Mouse (Mus musculus): ENCODE results near the gene Ninj2. TPM values are rescaled to one million over a fixed set of nuclear protein-coding genes. Genes with fewer than 3 reads are reported as not detected.

The Ninj2 gene
- total RNA-seq (2023) = 0.67 TPM

DNA sequence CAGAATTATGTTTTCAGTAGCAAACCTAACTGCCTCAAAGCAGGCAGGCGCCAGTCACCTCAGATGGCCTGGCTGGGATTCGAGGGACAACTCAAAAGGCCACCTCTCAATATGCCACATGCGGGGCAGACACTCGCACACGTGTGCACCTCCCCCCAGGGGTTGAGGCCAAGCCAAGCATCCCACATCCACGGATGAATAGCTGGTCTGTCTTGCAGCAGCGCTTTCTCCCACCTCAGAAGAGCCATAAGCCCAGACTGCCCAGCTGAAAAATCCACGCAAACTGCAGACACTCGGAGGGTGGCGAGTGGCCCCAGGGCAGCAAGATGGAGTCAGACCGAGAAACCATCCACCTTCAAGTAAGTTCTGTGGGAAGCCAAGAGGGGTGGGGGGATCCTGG, at the start of gene Ninj2:
Ninj2 (plus strand) TSS at position 251 of the 400 bp plus-strand sequence.

Other genes starting within 250 kb of the Ninj2 start
- gene Erc1, start 245.2 kb upstream of the Ninj2 start, total RNA-seq (2023) = 11.4 TPM
- 26.8 TPM for gene Rad52, start 190.7 kb upstream of the Ninj2 start, total RNA-seq (2023)
- 299 TPM for gene Wnk1, start 54.7 kb upstream of the Ninj2 start, total RNA-seq (2023)
- not detected for gene D330020A13Rik, start 201.0 kb downstream of the Ninj2 start, total RNA-seq (2023)
- gene B4galnt3, start 201.2 kb downstream of the Ninj2 start, total RNA-seq (2023) = not detected

Measured in CD8-positive naive resting alpha-beta T cell, adult 57 days (primary cell).